Mouse (Mus musculus): ENCODE data around the gene Palm3. TPM values are rescaled to one million over a fixed set of nuclear protein-coding genes. Genes with fewer than 3 reads are reported as not detected.
"Not testable (repeated sequence)": the region's sequence is repeated elsewhere in the genome, so short reads cannot be mapped to it uniquely, and the experiment has no call there.

Palm3 gene
- polyA plus RNA-seq, 1 experiment from 2014 or later, result 3.6 TPM

DNA sequence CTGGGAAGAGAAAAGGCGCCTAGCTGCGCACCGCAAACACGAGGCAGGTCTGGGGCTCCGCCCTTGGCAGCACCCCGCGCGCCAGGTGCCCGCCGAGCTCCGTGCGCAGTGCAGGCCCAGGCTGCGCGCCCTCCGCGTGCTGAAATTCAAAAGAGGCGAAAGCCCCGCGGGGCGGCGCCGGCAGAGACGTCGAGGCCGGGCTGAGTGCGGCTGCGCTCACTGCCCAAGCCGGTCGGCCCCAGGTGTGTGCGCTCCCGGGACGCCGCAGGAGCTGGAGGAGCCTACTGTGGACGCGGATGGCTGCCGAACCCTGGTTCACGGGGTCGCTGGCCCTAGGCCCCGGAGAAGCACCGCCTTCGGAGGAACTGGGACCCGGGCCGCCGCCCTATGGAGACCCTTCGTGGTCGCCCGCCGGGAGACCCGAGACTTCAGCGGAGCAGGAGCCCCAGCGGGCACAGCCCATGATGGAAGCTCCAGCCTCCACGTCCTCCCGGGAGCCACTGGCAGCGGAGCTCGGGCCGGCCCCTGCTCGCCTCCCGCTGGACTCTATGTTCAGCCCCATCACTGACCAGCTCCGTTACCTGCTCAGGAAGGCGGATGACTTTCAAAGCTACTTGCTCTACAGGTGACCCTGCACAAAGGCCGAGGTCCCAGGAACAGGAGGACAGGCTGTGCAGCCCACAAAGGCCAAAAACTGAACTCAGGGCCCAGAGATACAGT lies 19.8 kb upstream of the Palm3 start, which contains the start of gene 1700067K01Rik:
Gene 1700067K01Rik (plus strand): TSS at position 222 of the 720 bp plus-strand sequence.
- Histone ChIP-seq H3K4me3 (ENCODE audit: low read depth, low read length) (no peak within 1 kb of the TSS), H3K36me3 (ENCODE audit: control insufficient read depth, insufficient read depth, low read length) (peaks cover 37% of the 10 kb centered on the region), H3K9me3 (ENCODE audit: control insufficient read depth, low read length) (no peaks in the 10 kb centered on the region), H3K27me3 (replicated peaks; ENCODE audit: control insufficient read depth, insufficient read depth, low read length) (no peaks in the 10 kb centered on the region), H3K9ac (ENCODE audit: low read depth, low read length) (peak within 1 kb of the TSS; percentile 25; the same call in 1 of the 2 replicates), H3K4me2 (ENCODE audit: low read depth, low read length) (peak within 1 kb of the TSS; percentile 36), H3K27ac (replicated peaks; ENCODE audit: low read depth, low read length) (no peak within 1 kb of the TSS), H3K4me1 (ENCODE audit: control insufficient read depth, insufficient read depth, low read length) (peaks cover 15% of the 10 kb centered on the region)
- DNase-seq (ENCODE audit: low spot score), result no peak
- 34% methylated on average over 36 of the region's 61 CpGs for WGBS
- ATAC-seq (ENCODE audit: low read depth), result no peak

- H3K4me1 ChIP-seq (ENCODE audit: control insufficient read depth, insufficient read depth, low read length), result peaks cover 15% of the 10 kb centered on the region
- ATAC-seq (ENCODE audit: low read depth) (no peak), DNase-seq (ENCODE audit: low spot score) (no peak)
- WGBS, result 58% methylated on average over 12 of the region's 12 CpGs
- no peaks in the 10 kb centered on the region for H3K9me3 ChIP-seq (ENCODE audit: control insufficient read depth, low read length)
- peaks cover 37% of the 10 kb centered on the region for H3K36me3 ChIP-seq (ENCODE audit: control insufficient read depth, insufficient read depth, low read length)
- peak overlapping the region; percentile 97; the same call in 1 of the 2 replicates for H3K4me2 ChIP-seq (ENCODE audit: low read depth, low read length)
- H3K27ac ChIP-seq (replicated peaks; ENCODE audit: low read depth, low read length), result no peak overlapping the region
- no peak overlapping the region for H3K9ac ChIP-seq (ENCODE audit: low read depth, low read length)
- no peaks in the 10 kb centered on the region for H3K27me3 ChIP-seq (replicated peaks; ENCODE audit: control insufficient read depth, insufficient read depth, low read length)
- no peak overlapping the region for H3K4me3 ChIP-seq (ENCODE audit: low read depth, low read length)
These were observed 18.2 kb upstream of the Palm3 start for GRCm38 (mm10) chr8:84002957-84003611.

- Histone ChIP-seq H3K4me2 (ENCODE audit: low read depth, low read length) (peak overlapping the region; percentile 97), H3K36me3 (ENCODE audit: control insufficient read depth, insufficient read depth, low read length) (peaks cover 37% of the 10 kb centered on the region), H3K4me3 (ENCODE audit: low read depth, low read length) (peak overlapping the region; percentile 57), H3K4me1 (ENCODE audit: control insufficient read depth, insufficient read depth, low read length) (peaks cover 14% of the 10 kb centered on the region), H3K9me3 (ENCODE audit: control insufficient read depth, low read length) (no peaks in the 10 kb centered on the region), H3K27me3 (replicated peaks; ENCODE audit: control insufficient read depth, insufficient read depth, low read length) (no peaks in the 10 kb centered on the region), H3K27ac (replicated peaks; ENCODE audit: low read depth, low read length) (peak overlapping the region; percentile 91), H3K9ac (ENCODE audit: low read depth, low read length) (peak overlapping the region; percentile 67)
- DNase-seq (ENCODE audit: low spot score) (no peak), ATAC-seq (ENCODE audit: low read depth) (no peak)
- 65% methylated on average over 6 of the region's 6 CpGs for WGBS
These were observed 17.5 kb upstream of the Palm3 start for GRCm38 (mm10) chr8:84003612-84004246.

GRCm38 (mm10) chr8:84004533-84005201 lies 16.6 kb upstream of the Palm3 start:
- Histone ChIP-seq H3K4me2 (ENCODE audit: low read depth, low read length) (peak overlapping the region; percentile 97), H3K4me3 (ENCODE audit: low read depth, low read length) (peak overlapping the region; percentile 57), H3K9me3 (ENCODE audit: control insufficient read depth, low read length) (no peaks in the 10 kb centered on the region), H3K27ac (replicated peaks; ENCODE audit: low read depth, low read length) (peak overlapping the region; percentile 91), H3K4me1 (ENCODE audit: control insufficient read depth, insufficient read depth, low read length) (peaks cover 7% of the 10 kb centered on the region; the same call in 1 of the 2 replicates), H3K27me3 (replicated peaks; ENCODE audit: control insufficient read depth, insufficient read depth, low read length) (no peaks in the 10 kb centered on the region), H3K36me3 (ENCODE audit: control insufficient read depth, insufficient read depth, low read length) (peaks cover 29% of the 10 kb centered on the region), H3K9ac (ENCODE audit: low read depth, low read length) (peak overlapping the region; percentile 67)
- DNase-seq (ENCODE audit: low spot score), result peak; percentile 97
- under 1% methylated on average over 29 of the region's 30 CpGs for WGBS
- peak; percentile 88 for ATAC-seq (ENCODE audit: low read depth)

DNA sequence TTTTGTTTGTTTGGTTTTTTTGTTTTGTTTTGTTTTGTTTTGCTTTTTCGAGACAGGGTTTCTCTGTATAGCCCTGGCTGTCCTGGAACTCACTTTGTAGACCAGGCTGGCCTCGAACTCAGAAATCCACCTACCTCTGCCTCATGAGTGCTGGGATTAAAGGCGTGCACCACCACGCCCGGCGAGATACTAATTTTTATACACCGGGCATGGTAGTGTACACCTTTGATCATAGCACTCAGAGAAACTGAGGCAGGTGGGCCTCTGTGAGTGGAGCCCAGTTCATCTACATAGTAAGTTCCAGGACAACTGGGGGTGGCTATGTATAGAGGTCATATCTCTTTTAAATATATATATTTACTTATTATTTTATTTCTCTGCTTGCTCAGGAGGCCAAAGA lies 15.8 kb upstream of the Palm3 start:
- not testable (repeated sequence) for H3K9ac ChIP-seq (ENCODE audit: low read depth, low read length); DNase-seq (ENCODE audit: low spot score); H3K4me2 ChIP-seq (ENCODE audit: low read depth, low read length); H3K4me3 ChIP-seq (ENCODE audit: low read depth, low read length); H3K27me3 ChIP-seq (replicated peaks; ENCODE audit: control insufficient read depth, insufficient read depth, low read length); H3K9me3 ChIP-seq (ENCODE audit: control insufficient read depth, low read length); ATAC-seq (ENCODE audit: low read depth); H3K4me1 ChIP-seq (ENCODE audit: control insufficient read depth, insufficient read depth, low read length)
- peaks cover 21% of the 10 kb centered on the region for H3K36me3 ChIP-seq (ENCODE audit: control insufficient read depth, insufficient read depth, low read length)
- H3K27ac ChIP-seq (replicated peaks; ENCODE audit: low read depth, low read length), result peak overlapping the region; percentile 91
- WGBS, result 93% methylated on average over 7 of the region's 7 CpGs

DNA sequence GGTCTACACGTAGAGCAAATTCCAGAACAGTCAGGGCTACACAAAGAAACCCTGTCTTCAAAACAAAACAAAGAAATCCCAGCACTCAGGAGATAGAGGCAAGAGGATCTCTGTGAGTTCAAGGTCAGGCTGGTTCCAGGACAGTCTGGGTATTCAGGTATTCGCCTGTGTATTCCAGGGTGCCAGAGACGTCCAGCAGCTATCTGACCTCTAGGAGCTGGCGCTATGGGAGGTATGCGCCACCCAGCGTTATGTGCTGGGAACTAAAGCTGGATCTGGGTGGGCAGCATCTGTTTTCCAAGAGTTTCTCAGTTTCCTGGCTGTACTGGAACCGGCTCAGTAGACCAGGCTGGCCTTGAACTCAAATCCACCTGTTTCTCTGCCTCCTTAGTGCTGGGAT lies 12.9 kb upstream of the Palm3 start:
- Histone ChIP-seq H3K27me3 (replicated peaks; ENCODE audit: control insufficient read depth, insufficient read depth, low read length) (peaks cover 35% of the 10 kb centered on the region), H3K4me2 (ENCODE audit: low read depth, low read length) (no peak overlapping the region), H3K4me1 (ENCODE audit: control insufficient read depth, insufficient read depth, low read length) (peaks cover 19% of the 10 kb centered on the region), H3K9ac (ENCODE audit: low read depth, low read length) (no peak overlapping the region), H3K36me3 (ENCODE audit: control insufficient read depth, insufficient read depth, low read length) (no peaks in the 10 kb centered on the region), H3K9me3 (ENCODE audit: control insufficient read depth, low read length) (no peaks in the 10 kb centered on the region), H3K4me3 (ENCODE audit: low read depth, low read length) (no peak overlapping the region), H3K27ac (replicated peaks; ENCODE audit: low read depth, low read length) (no peak overlapping the region)
- DNase-seq (ENCODE audit: low spot score) (no peak), ATAC-seq (ENCODE audit: low read depth) (no peak)
- WGBS, result 21% methylated on average over 7 of the region's 7 CpGs

- Histone ChIP-seq H3K36me3 (ENCODE audit: control insufficient read depth, insufficient read depth, low read length) (no peaks in the 10 kb centered on the region), H3K4me3 (ENCODE audit: low read depth, low read length) (peak overlapping the region; percentile 54; the same call in 1 of the 2 replicates)
- WGBS, result under 1% methylated on average over 11 of the region's 11 CpGs
These were observed 11.4 kb upstream of the Palm3 start for GRCm38 (mm10) chr8:84009876-84010275.

More at GRCm38 (mm10) chr8:84009876-84010275, 11.4 kb upstream of the Palm3 start:
- Histone ChIP-seq H3K27me3 (replicated peaks; ENCODE audit: control insufficient read depth, insufficient read depth, low read length) (peaks cover 43% of the 10 kb centered on the region), H3K9ac (ENCODE audit: low read depth, low read length) (no peak overlapping the region), H3K9me3 (ENCODE audit: control insufficient read depth, low read length) (no peaks in the 10 kb centered on the region), H3K4me2 (ENCODE audit: low read depth, low read length) (0 out of 2 replicates have a peak overlapping the region, but pooled peaks have one; percentile 19), H3K27ac (replicated peaks; ENCODE audit: low read depth, low read length) (no peak overlapping the region), H3K4me1 (ENCODE audit: control insufficient read depth, insufficient read depth, low read length) (peaks cover 19% of the 10 kb centered on the region)
- ATAC-seq (ENCODE audit: low read depth) (peak; percentile 50; the same call in 1 of the 2 replicates), DNase-seq (ENCODE audit: low spot score) (peak; percentile 82)

Measured in embryonic facial prominence, embryonic 14.5 days (tissue).